Mouse (Mus musculus): ENCODE measurements around the gene Mybph.
"Not testable (repeated sequence)": the region's sequence is repeated elsewhere in the genome, so short reads cannot be mapped to it uniquely, and the experiment has no call there.

Mybph gene

DNA sequence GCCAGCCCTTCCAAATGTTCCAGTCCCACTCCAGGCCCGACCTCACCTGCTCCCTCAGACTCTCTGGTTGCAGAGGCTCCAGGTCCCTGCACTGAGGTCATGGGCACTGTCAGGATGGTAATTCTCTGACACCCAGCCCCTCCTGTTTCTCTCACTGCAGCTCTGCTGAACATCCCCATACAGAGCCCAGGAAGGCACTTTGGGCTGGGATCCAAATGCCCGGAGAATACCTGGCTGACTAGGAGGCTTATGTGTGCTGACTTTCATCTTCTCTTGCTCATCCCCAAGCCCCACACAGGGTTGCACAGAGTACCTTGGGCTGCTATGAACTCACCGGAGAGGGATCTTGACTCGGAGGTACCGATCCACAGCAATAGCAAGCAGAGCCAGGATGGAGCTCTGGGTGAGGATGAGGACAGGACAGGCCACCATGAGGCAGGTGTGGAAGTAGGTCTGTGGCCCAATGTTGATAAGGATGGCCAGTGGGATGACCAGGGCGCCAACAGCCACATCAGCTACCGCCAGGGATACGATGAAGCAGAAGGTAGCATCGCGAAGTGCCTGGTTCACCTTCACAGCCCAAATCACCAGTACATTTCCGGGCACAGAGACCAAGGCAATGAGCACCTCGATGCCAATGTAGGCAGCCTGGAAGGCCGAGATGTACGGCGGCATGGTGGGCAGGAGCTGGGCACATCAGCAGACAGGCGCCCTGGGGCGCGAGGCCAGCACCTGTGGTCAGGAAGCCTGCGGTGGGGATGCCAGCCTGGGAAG, 40.6 kb downstream of the Mybph start:
- no peak for DNase-seq (ENCODE audit: low spot score)

DNA sequence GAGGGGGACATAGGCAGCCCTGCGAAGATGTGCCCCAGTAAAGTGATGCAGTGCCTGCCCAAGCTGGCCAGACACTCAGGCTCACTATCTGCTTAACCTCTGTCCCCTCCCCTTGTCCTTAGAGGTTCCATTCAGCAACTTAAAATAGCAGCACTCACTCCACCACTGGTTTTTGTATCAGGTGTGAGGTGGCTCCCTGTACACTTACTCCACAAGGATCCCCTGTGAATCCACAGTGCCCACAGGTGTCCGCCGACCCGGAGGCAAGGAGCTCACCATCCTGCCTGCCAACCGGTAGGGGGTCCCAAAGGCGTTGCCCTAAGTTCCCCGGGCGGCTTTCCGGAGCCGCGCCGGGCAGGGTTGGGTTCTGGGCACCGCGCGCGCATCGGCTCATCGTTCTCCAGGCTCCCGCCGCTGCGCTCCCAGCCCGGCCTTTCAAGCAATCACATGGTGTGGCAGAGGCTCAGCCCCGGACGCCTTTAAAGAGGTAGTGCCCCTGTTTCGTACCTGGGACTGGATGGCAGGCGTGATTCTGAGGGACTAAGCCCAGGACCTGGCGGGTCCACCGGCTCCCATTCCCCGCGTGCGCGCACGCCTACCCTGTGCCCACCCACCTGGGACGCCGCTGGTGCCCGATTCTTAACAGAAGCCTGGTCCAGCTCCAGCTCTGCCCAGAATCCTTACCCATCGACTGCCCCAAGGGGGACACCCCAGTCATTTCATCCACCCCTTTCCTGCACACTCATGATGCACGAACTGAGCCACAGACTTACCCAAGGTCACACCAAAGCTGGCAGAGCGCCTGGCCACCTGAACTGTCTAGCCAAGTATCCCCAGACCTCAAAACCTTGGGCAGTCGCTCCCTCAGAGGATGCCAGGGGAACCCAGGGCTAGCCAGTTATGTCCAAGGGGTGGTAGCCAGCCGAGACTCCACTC, 41.5 kb downstream of the Mybph start:
- DNase-seq (ENCODE audit: low spot score) = peak; percentile 56

DNA sequence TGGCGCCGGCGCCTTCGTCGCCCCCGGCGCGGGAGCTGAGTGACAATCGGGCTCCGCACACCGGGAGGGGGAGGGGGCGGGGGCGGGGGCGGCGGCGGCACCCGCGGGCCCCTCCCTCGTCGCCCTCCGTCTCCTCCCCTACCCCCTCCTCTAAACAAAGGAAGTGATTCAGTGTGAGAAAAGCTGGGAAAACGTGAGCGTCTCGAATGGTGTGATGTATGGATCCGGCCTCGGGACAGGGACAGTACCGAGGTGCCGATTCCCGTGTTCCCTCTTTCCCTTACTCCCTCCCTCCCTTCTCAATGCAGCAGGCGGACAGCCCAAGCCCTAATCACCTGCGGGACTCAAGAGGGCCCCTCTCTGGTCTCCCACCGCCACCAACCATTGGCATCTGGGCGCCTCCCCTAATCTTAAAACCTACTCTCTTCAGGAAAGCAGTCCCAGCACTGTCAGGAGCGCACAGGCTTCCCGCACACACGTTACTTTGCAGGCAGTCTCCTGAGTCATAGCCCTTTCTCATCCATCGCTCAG, 42.2 kb downstream of the Mybph start, which contains the start of gene Adora1:
Adora1 (minus strand) TSS at position 41 of the 531 bp plus-strand sequence.
- peak; percentile 36 for DNase-seq (ENCODE audit: low spot score)

DNA sequence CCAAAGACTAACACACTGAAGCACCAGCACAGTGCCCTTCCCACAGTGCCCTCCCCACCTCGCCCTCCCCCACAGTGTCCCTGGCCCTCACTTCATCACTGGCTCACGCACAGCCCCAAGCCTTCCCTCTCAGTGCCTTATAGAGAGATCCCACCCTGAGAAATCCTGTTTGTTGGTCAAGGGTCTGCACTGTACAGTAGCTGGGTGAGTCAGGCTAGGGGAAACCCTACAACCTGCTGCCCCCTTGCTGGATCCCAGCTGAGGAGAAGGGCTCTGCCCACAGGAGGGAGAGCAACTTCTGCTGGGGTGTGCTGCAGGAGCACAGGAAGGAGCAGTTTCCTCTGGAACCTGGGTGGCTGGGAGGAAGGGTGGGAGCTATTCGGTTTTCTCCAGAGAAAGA, 42.9 kb downstream of the Mybph start:
- no peak for DNase-seq (ENCODE audit: low spot score)

DNA sequence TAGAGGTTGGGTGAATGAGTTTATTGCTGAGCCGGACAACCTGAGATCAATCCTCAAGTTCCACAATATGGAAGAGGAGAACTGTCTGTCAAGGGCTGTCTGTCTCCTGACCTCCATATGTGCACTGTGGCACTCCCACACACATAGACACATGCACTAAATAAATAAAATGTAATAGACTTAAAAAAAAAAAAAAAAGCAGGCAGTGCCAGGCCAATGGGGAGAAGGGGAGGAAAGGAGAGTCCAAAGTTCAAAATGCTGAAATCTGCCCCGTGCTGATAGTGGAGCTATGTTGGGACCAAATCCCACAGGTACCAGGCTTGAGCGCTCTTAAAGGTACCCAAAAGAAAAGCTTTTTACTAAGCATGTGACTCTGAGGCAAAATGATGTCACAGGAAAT, 44.2 kb downstream of the Mybph start:
- DNase-seq (ENCODE audit: low spot score) = no peak

DNA sequence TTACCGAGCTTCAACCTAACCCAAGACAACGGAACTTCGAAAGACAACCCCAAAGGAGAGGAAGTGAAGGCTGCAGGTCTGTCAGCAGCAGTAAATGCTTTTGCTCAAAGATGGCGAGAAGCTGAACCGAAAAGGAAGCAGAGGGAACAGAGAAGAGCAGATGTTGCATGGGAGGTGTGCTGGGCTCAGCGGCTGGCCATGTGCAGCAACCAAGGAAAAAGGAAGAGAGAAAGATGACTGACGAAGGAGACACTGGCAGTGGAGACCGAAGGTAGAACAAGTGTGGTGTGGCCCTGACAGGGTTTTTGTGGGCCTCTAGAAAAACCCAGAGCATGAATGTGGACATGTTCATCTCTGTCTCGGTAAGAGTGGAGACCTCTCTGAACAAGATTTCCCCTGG, 47.5 kb downstream of the Mybph start:
- DNase-seq (ENCODE audit: low spot score) = no peak

DNA sequence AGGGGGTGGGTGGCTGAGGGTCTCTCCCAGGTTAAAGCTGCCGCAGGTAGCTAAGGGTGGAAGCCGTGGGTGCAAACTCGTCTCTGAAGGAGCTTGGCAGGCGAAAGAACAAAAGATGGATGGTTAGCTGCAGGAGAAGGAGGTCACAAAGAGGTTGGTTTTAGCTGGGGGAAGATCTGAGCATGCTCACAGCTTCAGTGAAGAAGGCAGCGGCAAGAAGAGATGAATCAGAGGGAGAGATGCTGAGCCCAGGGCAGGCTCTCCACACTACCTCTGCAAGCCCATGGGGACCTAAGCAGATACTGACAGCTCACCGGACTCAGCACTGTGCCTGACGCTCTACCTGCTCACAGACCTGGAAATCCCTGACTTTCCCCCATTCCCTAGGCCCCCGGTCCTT, 48.0 kb downstream of the Mybph start:
- no peak for DNase-seq (ENCODE audit: low spot score)

DNA sequence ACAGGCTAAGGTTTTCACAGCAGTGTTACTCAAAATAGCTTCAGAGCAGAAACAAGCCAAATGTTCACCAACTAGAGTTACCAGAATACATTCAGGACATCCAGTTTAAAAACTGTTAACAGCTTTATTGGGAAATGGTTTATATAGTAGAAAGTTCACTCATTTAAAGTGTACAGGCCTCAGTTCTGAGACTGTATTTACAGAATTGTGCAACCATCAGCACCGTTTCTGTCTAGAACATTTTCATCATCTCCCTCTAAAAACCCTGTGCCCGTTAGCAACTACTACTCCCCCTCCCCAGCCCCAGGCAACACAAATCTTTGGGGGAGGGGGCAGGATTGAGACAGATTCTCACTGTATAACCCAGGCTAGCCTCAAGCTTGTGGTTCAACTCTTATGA, 49.0 kb downstream of the Mybph start:
- no peak for DNase-seq (ENCODE audit: low spot score)

DNA sequence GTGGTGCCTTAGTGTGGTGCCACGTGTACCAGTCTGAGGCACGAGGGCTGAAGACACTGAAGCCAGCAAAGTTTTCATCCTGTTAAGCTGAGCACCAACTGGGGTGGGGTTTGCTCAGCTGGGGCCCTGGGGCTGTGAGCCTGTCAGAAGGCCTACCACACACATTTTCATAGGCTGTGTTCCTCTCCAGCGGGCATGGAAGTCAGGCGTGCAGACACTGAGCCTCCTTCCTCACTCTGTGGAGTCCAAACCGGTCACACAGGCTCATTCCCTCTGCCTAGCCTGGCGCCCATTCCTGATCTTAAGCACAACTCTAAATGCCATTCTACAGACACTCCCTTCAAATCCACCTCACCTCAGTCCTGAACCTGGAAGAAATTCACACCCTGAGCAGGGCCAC, 50.3 kb downstream of the Mybph start:
- DNase-seq (ENCODE audit: low spot score) = no peak

DNA sequence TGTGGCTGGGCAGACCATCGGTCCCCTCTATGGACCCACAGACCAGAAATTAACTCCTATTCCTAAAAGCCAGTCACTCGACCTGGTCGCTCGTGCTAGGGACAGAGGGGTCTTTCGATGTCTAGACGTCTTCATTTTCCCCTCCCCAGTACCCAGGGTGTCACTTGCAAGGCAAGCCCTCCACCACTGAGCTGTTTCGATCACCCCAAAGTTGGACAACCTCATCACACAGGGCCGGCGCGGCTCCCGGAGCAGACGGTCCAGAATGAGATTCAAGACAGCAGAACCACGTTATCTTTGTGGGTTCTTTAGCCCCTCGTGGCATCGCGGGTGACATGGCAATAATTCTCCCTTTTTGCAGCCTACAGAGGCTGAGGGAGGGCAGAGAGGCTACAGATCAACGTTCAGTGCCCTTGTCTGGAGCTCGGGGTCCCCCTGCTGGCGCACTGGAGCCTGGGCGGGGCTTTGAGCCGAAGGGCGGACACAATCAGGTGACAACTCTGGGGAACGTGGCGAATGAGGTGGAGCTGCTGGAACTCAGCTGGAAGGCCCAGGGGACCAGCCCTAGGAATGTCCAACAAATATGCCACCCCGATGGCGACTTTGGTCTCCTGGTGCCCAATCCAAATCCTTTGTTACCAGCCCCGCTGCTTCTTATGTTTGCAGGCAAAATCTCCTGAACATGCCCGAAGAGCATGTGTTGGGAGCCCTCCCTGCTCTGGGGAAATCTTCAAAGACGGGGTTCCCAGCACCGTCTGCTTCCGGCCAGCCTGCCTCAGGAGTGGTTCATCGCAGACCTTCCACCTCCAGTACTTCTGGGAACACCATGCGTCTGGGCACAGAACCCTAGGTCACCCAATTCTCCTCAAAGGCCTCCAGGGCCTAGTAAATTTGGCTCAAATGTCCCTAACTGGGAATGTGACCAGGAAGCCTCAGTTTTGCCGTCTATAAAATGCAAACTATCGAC, 51.0 kb downstream of the Mybph start:
- peak; percentile 85 for DNase-seq (ENCODE audit: low spot score)

DNA sequence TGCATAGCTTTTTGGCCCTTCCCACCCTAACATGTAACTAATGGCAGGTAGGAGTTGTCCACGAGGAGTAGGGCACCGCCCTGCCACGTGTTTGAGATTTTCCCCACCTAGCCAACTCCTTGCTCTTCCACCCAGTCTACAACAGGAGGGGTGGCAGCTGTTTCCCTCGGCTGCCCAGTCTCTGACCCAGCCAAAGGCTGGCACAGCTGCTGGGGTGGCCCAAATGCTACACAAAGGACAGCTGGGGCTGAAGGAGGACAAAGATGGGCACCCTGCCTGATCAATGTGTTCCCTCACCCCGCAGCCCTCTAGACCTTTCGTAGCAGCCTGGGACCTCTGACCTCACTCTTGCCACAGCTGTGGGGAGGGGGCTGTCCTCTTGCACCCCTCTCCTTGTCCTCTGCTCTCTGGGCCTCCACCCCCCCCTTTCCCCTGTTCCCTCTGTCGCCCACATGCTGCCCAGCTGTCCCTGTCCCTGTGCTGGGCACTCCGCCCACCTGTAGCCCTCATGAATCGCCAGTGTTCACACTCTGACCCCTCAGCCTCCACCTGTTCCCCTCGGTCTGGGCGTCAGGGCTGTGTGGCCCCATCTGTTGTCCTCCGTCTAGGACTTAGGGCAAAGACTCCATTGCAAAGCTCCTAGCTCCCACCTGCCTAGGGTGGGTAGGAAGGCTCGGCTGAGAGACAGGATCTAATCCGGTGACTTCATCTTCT, 51.9 kb downstream of the Mybph start:
- no peak for DNase-seq (ENCODE audit: low spot score)

DNA sequence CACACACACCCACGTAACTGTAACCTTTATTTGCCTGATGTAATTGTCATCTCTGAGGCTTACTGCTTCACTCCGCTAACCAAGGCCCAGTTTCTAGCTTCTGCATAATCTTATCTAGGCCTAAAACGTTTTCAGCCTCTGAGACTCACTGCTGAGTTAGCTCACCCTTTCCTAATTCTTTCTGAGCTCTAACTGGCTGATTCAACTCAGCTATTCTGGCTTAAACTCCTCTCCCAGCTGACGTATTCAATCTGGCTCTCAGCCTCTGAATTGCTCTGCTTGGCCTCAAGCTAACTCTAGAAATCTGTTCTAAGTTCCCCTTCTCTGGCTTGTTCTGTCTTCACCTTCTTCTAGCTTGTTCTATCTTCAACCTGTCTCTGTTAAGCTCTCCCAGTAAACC, 53.3 kb downstream of the Mybph start:
- no peak for DNase-seq (ENCODE audit: low spot score)

DNA sequence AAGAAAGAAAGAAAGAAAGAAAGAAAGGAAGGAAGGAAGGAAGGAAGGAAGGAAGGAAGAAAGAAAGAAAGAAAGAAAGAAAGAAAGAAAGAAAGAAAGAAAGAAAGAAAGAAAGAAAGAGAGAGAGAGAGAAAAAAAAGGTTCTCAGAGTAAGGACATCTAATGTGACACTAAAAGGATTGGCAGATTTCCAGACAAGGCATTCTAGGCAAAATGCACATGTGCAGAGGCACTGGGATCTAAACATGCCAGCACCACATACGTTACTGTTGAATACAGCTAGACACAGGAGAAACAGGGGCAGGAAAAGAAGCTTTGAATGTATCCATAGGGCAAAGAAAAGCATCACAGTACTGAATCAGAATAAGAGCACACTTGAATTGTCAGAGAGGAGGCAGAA, 56.4 kb downstream of the Mybph start:
- DNase-seq (ENCODE audit: low spot score) = not testable (repeated sequence)
